Comparison of ENCODE assay signal across 8 mouse cellular contexts in genomic region chr1:83631798-83632197, GRCm38 (mm10).
DNase-seq lines count a peak whose midpoint lies in the region; ATAC-seq lines count a peak whose summit lies in the region.

No protein-coding gene starts in this region.

- intact Hi-C loops in left cerebral cortex, postnatal 36 days (cut with DNase I) = no loop called here

- peak; percentile 1 for DNase-seq in embryo, embryonic 11 days
- DNase-seq in embryo, embryonic 10 days (ENCODE audit: low spot score) = no peak
- peak; percentile 67 for DNase-seq in brain, adult 2 months (ENCODE audit: low read depth, low spot score)
- peak; percentile 10 to 13 for DNase-seq in left cerebral cortex, postnatal 36 days (ENCODE audit: low spot score in 2 of 2)
- DNase-seq in kidney, adult 11 months = no peak
- no peak for DNase-seq in urinary bladder, postnatal 10 days (ENCODE audit: low spot score)

- ATAC-seq in frontal cortex, adult (ENCODE audit: low TSS enrichment) = peak; percentile 77
- ATAC-seq in granulocyte monocyte progenitor cell, adult 5-6 weeks (replicated peaks; ENCODE audit: poor library complexity, severe bottlenecking) = no peak

Comparison
In these comparisons a context has a peak if more than half of its experiments do, and no peak if none do; other contexts are left out.
1. DNase-seq: peak in embryo, embryonic 11 days (single experiment), brain, adult 2 months (single experiment) and left cerebral cortex, postnatal 36 days (2 of 2); none in embryo, embryonic 10 days (single experiment), kidney, adult 11 months (single experiment) and urinary bladder, postnatal 10 days (single experiment).